Mouse (Mus musculus) kidney, adult 2 months (tissue): ENCODE data around the gene Sh2b1.

Experiments used
- CTCF ChIP-seq: fragments of 200-500 bp; conservative IDR thresholded peaks from 2 replicates; pipeline ENCODE4 v1.5.1; 2011; ENCODE audit warnings: low read depth, mild to moderate bottlenecking, control low read depth, low read length, moderate library complexity, mixed read lengths; ENCODE audit not compliant: insufficient read depth, insufficient read length
- POLR2A ChIP-seq: fragments of 200-500 bp; IDR thresholded peaks from one replicate; pipeline ENCODE4 v1.6.1; 2011; ENCODE audit warnings: low read depth, low read length, control low read depth

DNA sequence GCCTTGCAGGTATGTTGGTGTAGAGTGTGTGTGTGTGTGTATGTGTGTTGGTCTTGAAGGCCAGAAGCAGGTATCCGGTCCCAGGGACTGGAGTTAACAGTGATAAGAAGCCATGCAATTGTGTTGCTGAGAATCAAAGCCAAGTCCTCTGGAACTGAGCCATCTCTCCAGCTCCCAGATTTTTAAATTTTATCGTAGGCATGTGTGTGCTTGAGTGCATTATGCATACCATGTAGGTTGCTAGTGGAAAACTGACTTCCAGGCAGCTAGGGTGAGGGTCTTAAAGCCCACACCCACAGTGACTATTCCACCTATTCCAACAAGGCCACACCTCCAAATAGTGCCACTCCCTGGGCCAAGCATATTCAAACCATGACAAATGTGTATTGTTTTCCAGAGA is 29.7 kb upstream of the Sh2b1 start:
- TF ChIP-seq CTCF (no peak), POLR2A (no peak)
